Mouse (Mus musculus): ENCODE measurements around the gene Stkld1. TPM values are rescaled to one million over a fixed set of nuclear protein-coding genes. Genes with fewer than 3 reads are reported as not detected.
A peak's percentile ranks its signal among the peaks of the same experiment; 100 is the strongest.
"Not testable (repeated sequence)": the region's sequence is repeated elsewhere in the genome, so short reads cannot be mapped to it uniquely, and the experiment has no call there.

The Stkld1 gene
- polyA plus RNA-seq (2015; fragmentation: Nextera tagmentation; extraction: Ambion mirVana), result 0.07 and 0.10 TPM in 2 replicates

DNA sequence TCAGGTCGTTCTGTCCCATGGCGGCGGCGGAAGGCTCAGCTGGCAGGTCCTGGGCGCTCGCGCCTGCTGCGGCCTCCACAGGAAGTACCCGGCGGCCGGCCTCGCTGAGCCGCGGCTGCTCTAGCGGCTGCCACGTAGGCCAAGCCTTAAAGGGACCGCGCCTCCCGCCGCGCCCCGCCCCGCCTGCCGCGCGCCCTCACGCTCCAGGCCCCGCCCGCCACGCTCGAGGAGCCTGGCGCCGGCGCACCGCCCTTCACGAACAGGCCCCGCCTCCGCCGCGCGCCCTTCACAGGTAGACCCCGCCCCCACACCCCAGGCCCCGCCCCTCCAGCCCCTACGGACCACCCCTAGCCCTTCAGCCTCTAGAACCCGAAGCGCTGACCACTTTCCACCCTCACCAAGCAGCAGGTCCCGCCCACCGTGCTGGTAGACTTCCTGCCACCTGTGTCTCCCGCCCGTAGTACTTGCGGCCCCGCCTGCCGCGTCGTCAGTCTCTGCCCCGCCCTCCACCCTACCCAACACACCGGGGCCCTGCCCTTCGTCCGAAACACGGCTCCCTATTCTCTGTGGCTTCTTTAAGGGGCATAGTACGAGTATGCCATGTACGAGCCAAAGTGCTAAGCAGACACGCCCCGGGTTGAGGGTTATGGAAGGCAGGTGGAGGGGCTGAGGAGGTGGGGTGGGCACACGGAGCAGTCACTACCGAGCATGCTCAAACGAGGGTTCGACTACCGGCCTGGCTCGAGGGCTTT lies at the start of gene Stkld1, which contains the start of gene Surf4:
Gene Stkld1 (plus strand): TSS at position 744 of the 752 bp plus-strand sequence.
Gene Surf4 (minus strand): TSS at position 625 of the 752 bp plus-strand sequence.
- H3K9me3 ChIP-seq (ENCODE audit: control insufficient read depth), result no peaks in the 10 kb centered on the region
- H3K4me2 ChIP-seq (replicated peaks; ENCODE audit: low read depth), result peak within 1 kb of the TSS; percentile 82
- peak within 1 kb of the TSS; percentile 100 for H3K27ac ChIP-seq (ENCODE audit: low read depth, low read length)
- peaks cover 8% of the 10 kb centered on the region; the same call in 1 of the 2 replicates for H3K36me3 ChIP-seq (ENCODE audit: control insufficient read depth, insufficient read depth)
- 0% methylated on average over 54 of the region's 70 CpGs for WGBS
- TF ChIP-seq CTCF (IDR thresholded peaks at IDR 0.05; ENCODE audit: low read depth), result 0 out of 2 replicates have a peak, but pooled peaks have one; percentile 7
- peak; percentile 95 for ATAC-seq
- H3K27me3 ChIP-seq (replicated peaks; ENCODE audit: control insufficient read depth, insufficient read depth, low read length), result no peaks in the 10 kb centered on the region
- peaks cover 6% of the 10 kb centered on the region; the same call in 1 of the 2 replicates for H3K4me1 ChIP-seq (replicated peaks; ENCODE audit: control insufficient read depth, insufficient read depth, low read length)
- H3K4me3 ChIP-seq (ENCODE audit: low read depth, low read length), result peak within 1 kb of the TSS; percentile 94
- peak within 1 kb of the TSS; percentile 100 for H3K9ac ChIP-seq (ENCODE audit: low read depth, low read length)

DNA sequence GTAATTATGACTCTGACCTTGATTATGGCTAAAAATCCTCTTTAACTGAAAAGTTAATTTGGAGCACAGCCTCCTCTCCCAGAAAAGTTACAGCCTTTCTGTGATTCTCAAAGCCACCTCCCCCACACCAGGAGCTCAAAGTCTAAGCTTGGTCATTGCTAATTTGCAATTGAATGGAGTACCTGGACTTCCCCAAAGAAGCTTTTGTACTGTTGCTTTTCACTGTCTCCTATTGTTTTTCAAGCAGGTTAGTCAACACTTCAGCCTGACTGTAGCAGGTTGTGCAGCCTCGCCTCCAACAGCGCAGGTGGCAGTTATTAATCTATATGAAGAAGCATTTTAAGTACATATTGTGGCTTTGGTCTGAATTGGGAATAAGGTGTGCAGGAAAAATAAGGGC lies 48.3 kb upstream of the Stkld1 start:
- H3K4me1 ChIP-seq (replicated peaks; ENCODE audit: control insufficient read depth, insufficient read depth, low read length); H3K27me3 ChIP-seq (replicated peaks; ENCODE audit: control insufficient read depth, insufficient read depth, low read length); H3K4me2 ChIP-seq (replicated peaks; ENCODE audit: low read depth); ATAC-seq; H3K9ac ChIP-seq (ENCODE audit: low read depth, low read length); H3K9me3 ChIP-seq (ENCODE audit: control insufficient read depth); H3K27ac ChIP-seq (ENCODE audit: low read depth, low read length); H3K4me3 ChIP-seq (ENCODE audit: low read depth, low read length): not testable (repeated sequence)
- H3K36me3 ChIP-seq (ENCODE audit: control insufficient read depth, insufficient read depth), result peaks cover 13% of the 10 kb centered on the region
- WGBS, result 88% methylated on average over 2 of the region's 2 CpGs

DNA sequence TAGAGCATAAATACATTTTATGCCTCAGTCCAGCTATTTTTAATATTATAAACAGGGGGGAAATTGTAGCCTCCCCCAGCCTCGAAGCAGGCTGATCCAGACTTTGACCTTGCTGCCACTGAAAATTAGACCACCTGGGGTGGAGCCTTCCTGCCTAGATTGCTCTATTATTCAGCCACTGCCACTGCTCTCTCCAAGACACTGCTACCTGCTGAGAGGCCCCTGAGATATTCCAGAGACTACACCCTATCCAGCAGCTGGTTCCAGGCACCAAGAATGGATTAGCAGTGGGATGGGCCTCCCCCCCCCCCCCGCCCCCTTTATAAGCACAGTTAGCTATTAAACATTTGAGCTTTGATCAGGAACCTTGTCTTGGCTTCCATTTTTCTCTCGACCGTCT lies 47.7 kb upstream of the Stkld1 start:
- WGBS, result 72% methylated on average over 4 of the region's 4 CpGs

DNA sequence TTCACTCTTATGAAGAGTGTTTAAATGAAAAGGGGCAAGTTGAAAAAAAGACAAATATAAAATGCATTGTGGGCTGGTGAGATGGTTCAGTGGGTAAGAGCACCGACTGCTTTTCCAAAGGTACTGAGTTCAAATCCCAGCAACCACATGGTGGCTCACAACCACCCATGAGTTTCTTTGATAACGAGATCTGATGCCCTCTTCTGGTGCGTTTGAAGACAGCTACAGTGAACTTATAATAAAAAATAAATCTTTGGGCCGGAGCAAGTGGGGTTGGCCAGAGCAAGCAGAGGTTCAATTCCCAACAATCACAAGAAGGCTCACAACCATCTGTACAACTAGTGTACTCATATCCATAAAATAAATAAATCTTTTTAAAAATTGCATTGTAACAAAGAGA lies 37.9 kb upstream of the Stkld1 start:
- no peak overlapping the region for H3K4me3 ChIP-seq (ENCODE audit: low read depth, low read length)
- H3K9ac ChIP-seq (ENCODE audit: low read depth, low read length), result no peak overlapping the region
- no peak for TF ChIP-seq CTCF (IDR thresholded peaks at IDR 0.05; ENCODE audit: low read depth)
- no peak overlapping the region for H3K27ac ChIP-seq (ENCODE audit: low read depth, low read length)
- H3K4me2 ChIP-seq (replicated peaks; ENCODE audit: low read depth), result no peak overlapping the region
- no peaks in the 10 kb centered on the region for H3K27me3 ChIP-seq (replicated peaks; ENCODE audit: control insufficient read depth, insufficient read depth, low read length)
- H3K4me1 ChIP-seq (replicated peaks; ENCODE audit: control insufficient read depth, insufficient read depth, low read length), result no peaks in the 10 kb centered on the region
- no peak for ATAC-seq
- 85% methylated on average over 4 of the region's 4 CpGs for WGBS
- peaks cover 73% of the 10 kb centered on the region for H3K36me3 ChIP-seq (ENCODE audit: control insufficient read depth, insufficient read depth)
- no peaks in the 10 kb centered on the region for H3K9me3 ChIP-seq (ENCODE audit: control insufficient read depth)

More for the DNA sequence above, 47.7 kb upstream of the Stkld1 start:
- not testable (repeated sequence) for H3K27me3 ChIP-seq (replicated peaks; ENCODE audit: control insufficient read depth, insufficient read depth, low read length); H3K9me3 ChIP-seq (ENCODE audit: control insufficient read depth); H3K27ac ChIP-seq (ENCODE audit: low read depth, low read length); H3K4me2 ChIP-seq (replicated peaks; ENCODE audit: low read depth); H3K4me1 ChIP-seq (replicated peaks; ENCODE audit: control insufficient read depth, insufficient read depth, low read length); ATAC-seq; H3K4me3 ChIP-seq (ENCODE audit: low read depth, low read length); H3K9ac ChIP-seq (ENCODE audit: low read depth, low read length)
- H3K36me3 ChIP-seq (ENCODE audit: control insufficient read depth, insufficient read depth), result peaks cover 20% of the 10 kb centered on the region

DNA sequence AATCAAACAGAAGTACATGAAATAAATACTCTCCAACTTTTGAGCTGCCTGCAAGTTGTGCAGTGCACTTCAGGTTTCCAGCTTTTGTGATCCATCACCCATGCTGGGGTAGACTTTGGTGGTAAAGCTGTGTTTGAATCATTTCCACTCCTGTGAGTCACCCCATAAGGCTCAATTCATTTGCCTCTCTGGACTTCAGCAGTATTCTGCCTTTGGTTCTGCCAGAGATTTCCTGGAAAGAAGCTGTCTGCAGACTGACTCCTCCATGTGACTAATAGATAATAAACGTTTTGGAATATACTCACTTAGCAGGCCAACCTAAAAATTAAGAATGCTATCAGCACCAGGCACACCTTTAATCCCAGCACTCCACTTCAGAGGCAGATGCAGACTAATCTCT lies 33.1 kb upstream of the Stkld1 start:
- WGBS, result 54% methylated on average over 1 of the region's 1 CpGs
- no peak for TF ChIP-seq CTCF (IDR thresholded peaks at IDR 0.05; ENCODE audit: low read depth)
- no peaks in the 10 kb centered on the region for H3K27me3 ChIP-seq (replicated peaks; ENCODE audit: control insufficient read depth, insufficient read depth, low read length)
- ATAC-seq, result no peak
- H3K27ac ChIP-seq (ENCODE audit: low read depth, low read length), result no peak overlapping the region
- H3K9ac ChIP-seq (ENCODE audit: low read depth, low read length), result no peak overlapping the region
- no peaks in the 10 kb centered on the region for H3K9me3 ChIP-seq (ENCODE audit: control insufficient read depth)
- H3K4me2 ChIP-seq (replicated peaks; ENCODE audit: low read depth), result no peak overlapping the region
- no peak overlapping the region for H3K4me3 ChIP-seq (ENCODE audit: low read depth, low read length)
- peaks cover 7% of the 10 kb centered on the region; the same call in 1 of the 2 replicates for H3K4me1 ChIP-seq (replicated peaks; ENCODE audit: control insufficient read depth, insufficient read depth, low read length)
- H3K36me3 ChIP-seq (ENCODE audit: control insufficient read depth, insufficient read depth), result peaks cover 43% of the 10 kb centered on the region

DNA sequence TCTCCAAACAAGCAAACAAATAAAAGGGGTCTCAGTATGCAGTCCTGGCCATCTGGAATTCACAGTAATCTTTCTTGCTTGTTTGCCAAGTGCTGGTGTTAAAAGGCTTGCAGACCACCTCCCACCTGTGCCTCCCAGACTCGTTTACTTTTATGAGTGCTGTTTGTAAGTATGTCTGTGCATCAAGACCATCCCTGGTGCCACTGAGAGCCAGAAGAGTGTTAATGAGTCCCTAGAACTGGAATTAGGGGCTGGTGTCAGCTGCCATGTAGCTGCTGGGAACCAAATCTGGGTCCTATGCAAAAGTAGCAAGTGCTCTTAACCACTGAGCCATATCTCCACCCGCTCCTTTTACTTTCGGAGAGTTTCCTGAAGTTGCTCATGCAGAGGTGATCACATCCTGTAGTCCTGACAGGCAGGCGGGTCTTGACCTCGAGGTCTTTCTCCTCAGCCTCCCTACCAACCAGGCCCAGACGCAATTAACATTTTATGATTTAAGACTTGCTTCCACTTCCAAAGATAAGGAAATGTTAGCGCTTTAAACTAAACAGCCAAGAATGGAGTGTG lies 31.9 kb upstream of the Stkld1 start:
- no peak for TF ChIP-seq CTCF (IDR thresholded peaks at IDR 0.05; ENCODE audit: low read depth)
- 3% methylated on average over 7 of the region's 7 CpGs for WGBS

More for the DNA sequence above, 31.9 kb upstream of the Stkld1 start:
- Histone ChIP-seq H3K27ac (ENCODE audit: low read depth, low read length) (peak overlapping the region; percentile 84), H3K9me3 (ENCODE audit: control insufficient read depth) (no peaks in the 10 kb centered on the region), H3K27me3 (replicated peaks; ENCODE audit: control insufficient read depth, insufficient read depth, low read length) (no peaks in the 10 kb centered on the region), H3K9ac (ENCODE audit: low read depth, low read length) (peak overlapping the region; percentile 71), H3K4me1 (replicated peaks; ENCODE audit: control insufficient read depth, insufficient read depth, low read length) (peaks cover 7% of the 10 kb centered on the region; the same call in 1 of the 2 replicates), H3K4me3 (ENCODE audit: low read depth, low read length) (peak overlapping the region; percentile 79), H3K36me3 (ENCODE audit: control insufficient read depth, insufficient read depth) (peaks cover 43% of the 10 kb centered on the region), H3K4me2 (replicated peaks; ENCODE audit: low read depth) (peak overlapping the region; percentile 89)
- peak; percentile 15; the same call in 1 of the 2 replicates for ATAC-seq

All from intestine, postnatal 0 days (tissue).